Comparison of ENCODE assay signal across 9 mouse cellular contexts in genomic region chr7:130605111-130605510, GRCm38 (mm10). TPM values are rescaled to one million over a fixed set of nuclear protein-coding genes. Genes with fewer than 3 reads are reported as not detected.
DNase-seq lines count a peak whose midpoint lies in the region; ATAC-seq and TF ChIP-seq lines count a peak whose summit lies in the region.
"Had no signal": no experiment of that assay in that cellular context is flagged by ENCODE, and none has a peak within 500 bp of the region (broad histone marks: within the 10 kb centered on the region; RNA-seq: fewer than 3 reads in every experiment).

No protein-coding gene starts in this region.

- ATAC-seq in liver, embryonic 12.5 days, result no peak
- peak; percentile 96 for ATAC-seq in granulocyte monocyte progenitor cell, adult 5-6 weeks (replicated peaks; ENCODE audit: poor library complexity, severe bottlenecking)

- H3K9ac ChIP-seq in liver, adult 2 months (ENCODE audit: low read depth, low read length), result no peak overlapping the region
- H3K9ac ChIP-seq in liver, embryonic 12.5 days, result no peak overlapping the region
- H3K9ac ChIP-seq: hindbrain, embryonic 15.5 days had no signal

- no peaks in the 10 kb centered on the region for H3K27me3 ChIP-seq in liver, adult 2 months (ENCODE audit: control insufficient read depth, insufficient read depth, low read length)
- H3K27me3 ChIP-seq in liver, embryonic 12.5 days (replicated peaks), result no peaks in the 10 kb centered on the region
- no peaks in the 10 kb centered on the region for H3K27me3 ChIP-seq in splenic B cell, adult 2 months (ENCODE audit: control insufficient read depth, insufficient read depth, low read length, poor library complexity, severe bottlenecking)
- H3K27me3 ChIP-seq: hindbrain, embryonic 15.5 days had no signal

- H3K4me3 ChIP-seq in liver, adult 2 months (ENCODE audit: insufficient read depth, low read depth, low read length), result no peak overlapping the region
- H3K4me3 ChIP-seq in liver, embryonic 12.5 days, result no peak overlapping the region
- H3K4me3 ChIP-seq: hindbrain, embryonic 15.5 days had no signal

- no peaks in the 10 kb centered on the region for H3K9me3 ChIP-seq in liver, embryonic 12.5 days (replicated peaks)
- H3K9me3 ChIP-seq: hindbrain, embryonic 15.5 days had no signal

- H3K79me2 ChIP-seq in liver, adult 2 months (ENCODE audit: control insufficient read depth, insufficient read depth, low read length), result peaks cover 6% of the 10 kb centered on the region; the same call in 1 of the 2 replicates

- DNase-seq in liver, adult 2 months (ENCODE audit: extremely low read depth, low read depth, low spot score), result peak; percentile 34
- DNase-seq in R1 (ENCODE audit: low read depth, low spot score), result peak; percentile 84
- DNase-seq in splenic B cell, adult 2 months (ENCODE audit: low read depth, low spot score), result peak; percentile 15
- no peak for DNase-seq in layer of hippocampus, postnatal 10 days (ENCODE audit: low spot score in 2 of 2)
- DNase-seq in ovary, postnatal 36 days (ENCODE audit: low spot score), result no peak

- no peak overlapping the region for H3K27ac ChIP-seq in liver, adult 2 months (replicated peaks; ENCODE audit: insufficient read depth, low read depth, low read length)
- H3K27ac ChIP-seq in liver, embryonic 12.5 days, result no peak overlapping the region
- H3K27ac ChIP-seq: hindbrain, embryonic 15.5 days had no signal

- no peak for TF ChIP-seq POLR2A in liver, adult 2 months (IDR thresholded peaks at IDR 0.05; ENCODE audit: extremely low read depth, insufficient read depth, low read length)

- peaks cover 5% of the 10 kb centered on the region for H3K36me3 ChIP-seq in liver, adult 2 months (ENCODE audit: control insufficient read depth, insufficient read depth, low read length)
- H3K36me3 ChIP-seq in liver, embryonic 12.5 days, result no peaks in the 10 kb centered on the region
- H3K36me3 ChIP-seq in splenic B cell, adult 2 months (ENCODE audit: control insufficient read depth, insufficient read depth, low read length, poor library complexity, severe bottlenecking), result no peaks in the 10 kb centered on the region
- H3K36me3 ChIP-seq: hindbrain, embryonic 15.5 days had no signal

- no peak overlapping the region for H3K4me2 ChIP-seq in liver, embryonic 12.5 days
- H3K4me2 ChIP-seq: hindbrain, embryonic 15.5 days had no signal

- WGBS in liver, adult 2 months, result 35% methylated on average over 6 of the region's 6 CpGs
- WGBS in liver, embryonic 12.5 days (ENCODE audit: insufficient replicate concordance), result 18% methylated on average over 6 of the region's 6 CpGs

- TF ChIP-seq CTCF in liver, adult 2 months (IDR thresholded peaks at IDR 0.05; ENCODE audit: low read depth, low read length), result peak; percentile 51

- H3K4me1 ChIP-seq in liver, adult 2 months (ENCODE audit: control insufficient read depth, insufficient read depth, low read length), result no peaks in the 10 kb centered on the region
- no peaks in the 10 kb centered on the region for H3K4me1 ChIP-seq in liver, embryonic 12.5 days
- H3K4me1 ChIP-seq: hindbrain, embryonic 15.5 days had no signal

RNA-seq across cellular contexts. Expression of gene Tacc2, which starts 27.9 kb away (rescaled TPM):
- total RNA-seq in liver, adult 2 months (2014; rRNA removed), result 13.5 and 14.3 TPM in 2 replicates
- 8.4 and 10.0 TPM in 2 replicates for polyA plus RNA-seq in liver, adult 2 months (2012; rRNA removed)
- polyA plus RNA-seq in liver, embryonic 12.5 days (2016; fragmentation: Nextera tagmentation; extraction: Ambion mirVana), result 6.2 and 7.2 TPM in 2 replicates
- 10.9 and 22.5 TPM in 2 replicates for total RNA-seq in granulocyte monocyte progenitor cell, adult 5-6 weeks (2014; fragmentation: Nextera tagmentation)
- 3.7 and 6.2 TPM in 2 replicates for total RNA-seq in granulocyte monocyte progenitor cell, adult 5-6 weeks (2017)
- 10 to 100 TPM; 91.9 to 95.2 TPM for total RNA-seq in layer of hippocampus, postnatal 10 days (2021)
- total RNA-seq: monocyte, adult 5-6 weeks had no signal

RNA-seq across cellular contexts. Expression of gene Nsmce4a, which starts 32.2 kb away (rescaled TPM):
- 58.5 and 73.5 TPM in 2 replicates for total RNA-seq in liver, adult 2 months (2014; rRNA removed)
- polyA plus RNA-seq in liver, adult 2 months (2012; rRNA removed), result 20.8 and 24.7 TPM in 2 replicates
- 139 and 141 TPM in 2 replicates for polyA plus RNA-seq in liver, embryonic 12.5 days (2016; fragmentation: Nextera tagmentation; extraction: Ambion mirVana)
- 121 and 125 TPM in 2 replicates for total RNA-seq in granulocyte monocyte progenitor cell, adult 5-6 weeks (2014; fragmentation: Nextera tagmentation)
- 204 and 256 TPM in 2 replicates for total RNA-seq in granulocyte monocyte progenitor cell, adult 5-6 weeks (2017)
- total RNA-seq in layer of hippocampus, postnatal 10 days (2021), result 10 to 100 TPM; 34.4 to 36.9 TPM

Comparison
In these comparisons a context has a peak if more than half of its experiments do, and no peak if none do; other contexts are left out.
1. DNase-seq: peak in liver, adult 2 months (single experiment), R1 (single experiment) and splenic B cell, adult 2 months (single experiment); none in layer of hippocampus, postnatal 10 days (0 of 2) and ovary, postnatal 36 days (single experiment).